Mouse (Mus musculus): Measurements from ENCODE around the gene Recql. TPM values are rescaled to one million over a fixed set of nuclear protein-coding genes. Genes with fewer than 3 reads are reported as not detected.
"Not testable (repeated sequence)": the region's sequence is repeated elsewhere in the genome, so short reads cannot be mapped to it uniquely, and the experiment has no call there.

Recql gene
- polyA plus RNA-seq, 1 experiment from 2014 or later, result 44.7 TPM

DNA sequence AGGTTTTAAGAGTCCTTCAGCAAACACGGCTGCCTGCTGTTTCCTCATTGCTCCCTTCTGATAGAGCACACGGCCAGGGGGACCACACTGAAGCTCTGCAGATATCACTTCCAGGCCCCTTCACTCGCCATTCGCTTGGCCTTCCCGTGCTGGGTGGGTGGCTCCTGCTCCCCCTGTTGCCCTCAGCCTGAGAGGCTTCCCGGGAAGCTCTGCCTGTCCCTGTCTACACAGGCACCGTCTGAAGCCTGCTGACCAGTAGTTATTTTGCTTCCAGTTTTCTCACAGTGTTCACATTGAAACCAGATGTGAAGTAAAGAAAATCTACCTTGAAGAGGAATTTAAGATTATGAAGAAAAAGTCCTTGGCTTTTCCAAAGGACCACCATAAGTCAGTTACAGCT lies 29.8 kb downstream of the Recql start:
- H3K27ac ChIP-seq (ENCODE audit: low read depth, low read length), result no peak overlapping the region
- no peaks in the 10 kb centered on the region for H3K4me1 ChIP-seq (replicated peaks; ENCODE audit: control insufficient read depth, insufficient read depth, low read length)
- no peak overlapping the region for H3K4me2 ChIP-seq (ENCODE audit: low read depth, low read length, severe bottlenecking)
- ATAC-seq (replicated peaks; ENCODE audit: low FRiP score) (no peak), DNase-seq (ENCODE audit: low spot score) (no peak)
- H3K4me3 ChIP-seq (ENCODE audit: low read depth, low read length), result no peak overlapping the region
- WGBS, result 76% methylated on average over 7 of the region's 7 CpGs
- H3K9ac ChIP-seq (ENCODE audit: low read length), result no peak overlapping the region
- H3K27me3 ChIP-seq (ENCODE audit: control insufficient read depth, insufficient read depth, low read length), result no peaks in the 10 kb centered on the region
- no peaks in the 10 kb centered on the region; the same call in 1 of the 2 replicates for H3K36me3 ChIP-seq (ENCODE audit: control insufficient read depth, insufficient read depth, low read length)
- no peaks in the 10 kb centered on the region for H3K9me3 ChIP-seq (ENCODE audit: control insufficient read depth, low read length)

DNA sequence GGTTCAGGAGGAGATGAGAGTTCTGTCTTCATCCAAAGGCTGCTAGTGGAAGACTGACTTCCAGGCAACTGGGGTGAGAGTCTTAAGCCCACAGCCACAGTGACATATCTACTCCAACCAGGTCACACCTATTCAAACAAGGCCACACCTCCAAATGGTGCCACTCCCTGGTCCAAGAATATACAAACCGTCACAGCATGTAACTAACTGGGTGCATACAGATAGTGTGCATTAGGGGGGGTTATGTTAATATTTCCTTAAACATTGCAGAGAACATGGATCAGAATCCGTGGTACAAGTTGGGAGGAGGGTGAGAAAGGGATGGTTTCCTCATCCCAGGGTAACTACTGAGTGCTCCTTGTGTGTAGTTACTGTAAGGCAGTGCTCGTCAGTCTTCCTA lies 34.8 kb downstream of the Recql start:
- 90% methylated on average over 3 of the region's 3 CpGs for WGBS

DNA sequence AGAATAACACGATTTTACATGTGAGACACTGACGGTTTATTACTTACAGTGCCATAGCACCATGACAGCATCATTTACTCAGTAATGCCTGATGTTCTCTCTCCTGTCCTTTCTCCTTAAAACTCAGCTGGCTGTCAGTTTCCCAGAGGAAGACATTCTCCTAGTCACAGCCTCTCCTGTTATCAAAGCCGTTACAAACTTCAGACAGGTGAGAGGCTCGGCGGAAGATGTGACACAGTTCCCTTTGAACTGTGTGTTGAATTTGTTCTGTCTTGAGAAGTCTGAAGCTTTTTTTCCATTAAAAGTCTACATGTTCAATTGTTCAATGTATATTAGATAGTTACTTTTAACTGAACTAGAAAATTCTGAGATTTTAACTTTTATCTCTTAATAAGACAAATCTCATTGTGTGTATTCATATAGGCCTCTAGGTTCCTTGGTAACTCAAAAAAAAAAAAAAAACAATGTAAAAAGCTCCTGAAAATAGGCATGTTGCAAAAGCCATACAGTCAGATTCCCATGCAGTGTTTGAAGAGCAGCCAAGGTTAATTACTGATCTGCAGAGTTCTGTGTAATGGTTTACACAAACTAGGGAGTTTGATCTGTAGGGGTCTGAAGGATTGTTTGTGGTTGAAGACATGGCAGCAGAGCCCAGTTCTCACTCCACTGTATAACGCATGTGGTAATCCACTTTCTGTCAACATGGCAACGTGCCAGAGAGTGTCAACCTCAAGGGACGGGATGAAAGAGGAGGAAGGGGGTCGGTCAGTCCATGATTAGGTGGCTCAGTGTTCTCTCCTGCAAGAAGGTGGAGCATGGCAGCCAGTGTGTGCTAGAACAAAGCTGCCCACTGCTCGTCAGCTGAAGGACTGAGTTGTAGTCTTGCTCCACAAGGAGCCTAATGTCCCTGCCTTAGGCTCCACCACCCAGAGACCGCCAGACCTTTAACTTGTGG lies 39.2 kb downstream of the Recql start:
- Histone ChIP-seq H3K4me1 (replicated peaks; ENCODE audit: control insufficient read depth, insufficient read depth, low read length) (no peaks in the 10 kb centered on the region), H3K4me3 (ENCODE audit: low read depth, low read length) (no peak overlapping the region), H3K27me3 (ENCODE audit: control insufficient read depth, insufficient read depth, low read length) (no peaks in the 10 kb centered on the region), H3K9ac (ENCODE audit: low read length) (no peak overlapping the region), H3K27ac (ENCODE audit: low read depth, low read length) (no peak overlapping the region), H3K9me3 (ENCODE audit: control insufficient read depth, low read length) (no peaks in the 10 kb centered on the region), H3K4me2 (ENCODE audit: low read depth, low read length, severe bottlenecking) (no peak overlapping the region), H3K36me3 (ENCODE audit: control insufficient read depth, insufficient read depth, low read length) (no peaks in the 10 kb centered on the region)
- 86% methylated on average over 11 of the region's 11 CpGs for WGBS
- ATAC-seq (replicated peaks; ENCODE audit: low FRiP score) (no peak), DNase-seq (ENCODE audit: low spot score) (no peak)

More for the DNA sequence above, 34.8 kb downstream of the Recql start:
- not testable (repeated sequence) for H3K9me3 ChIP-seq (ENCODE audit: control insufficient read depth, low read length); H3K9ac ChIP-seq (ENCODE audit: low read length); H3K4me1 ChIP-seq (replicated peaks; ENCODE audit: control insufficient read depth, insufficient read depth, low read length); H3K4me3 ChIP-seq (ENCODE audit: low read depth, low read length); DNase-seq (ENCODE audit: low spot score); H3K27ac ChIP-seq (ENCODE audit: low read depth, low read length); ATAC-seq (replicated peaks; ENCODE audit: low FRiP score); H3K27me3 ChIP-seq (ENCODE audit: control insufficient read depth, insufficient read depth, low read length); H3K4me2 ChIP-seq (ENCODE audit: low read depth, low read length, severe bottlenecking); H3K36me3 ChIP-seq (ENCODE audit: control insufficient read depth, insufficient read depth, low read length)

DNA sequence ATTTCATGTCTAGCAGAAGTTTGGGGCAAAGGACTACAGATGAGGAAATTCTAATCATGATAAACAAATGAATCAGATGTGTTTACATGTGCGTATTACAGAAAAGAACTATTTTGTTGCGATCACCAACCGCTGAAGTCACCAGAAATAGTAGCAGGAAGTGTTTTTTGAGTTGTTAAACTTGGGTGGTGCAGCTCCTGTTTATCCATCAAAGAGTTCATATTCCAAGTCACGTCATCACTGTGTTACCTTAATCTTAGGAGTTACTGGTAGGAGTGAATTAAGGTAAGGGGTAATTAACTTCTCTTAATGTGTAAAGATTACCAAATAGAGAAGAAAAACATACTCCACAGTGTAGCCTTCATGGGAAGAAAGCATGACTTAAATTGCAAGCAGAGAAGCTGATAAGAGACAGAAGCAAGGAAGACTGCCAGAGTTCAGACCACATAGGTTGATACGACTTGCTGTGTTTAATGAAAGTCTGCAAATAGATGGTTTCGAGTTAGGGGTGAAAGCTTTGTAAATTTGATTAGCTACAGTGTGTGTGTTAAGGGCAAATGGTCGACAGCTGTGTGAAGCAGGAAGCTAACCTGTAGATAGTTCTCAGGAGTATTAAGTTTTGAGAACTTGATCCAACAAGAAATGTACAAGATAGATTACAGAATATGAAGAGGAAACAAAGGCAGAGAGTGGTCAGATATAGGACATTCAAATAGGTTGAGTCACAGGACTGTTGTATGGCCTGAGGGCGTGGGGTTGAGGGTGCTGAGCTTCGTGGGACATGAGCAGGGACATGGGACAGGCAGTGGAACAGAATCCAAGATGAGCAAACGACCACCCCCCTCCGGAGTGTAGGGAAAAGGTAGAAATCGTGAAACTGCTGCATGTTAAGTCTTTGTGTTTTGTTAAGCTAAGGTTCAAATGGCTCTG lies 40.4 kb downstream of the Recql start:
- peak overlapping the region; percentile 51 for H3K4me2 ChIP-seq (ENCODE audit: low read depth, low read length, severe bottlenecking)
- H3K36me3 ChIP-seq (ENCODE audit: control insufficient read depth, insufficient read depth, low read length), result no peaks in the 10 kb centered on the region
- no peak overlapping the region for H3K27ac ChIP-seq (ENCODE audit: low read depth, low read length)
- no peak for DNase-seq (ENCODE audit: low spot score)
- no peaks in the 10 kb centered on the region for H3K9me3 ChIP-seq (ENCODE audit: control insufficient read depth, low read length)
- H3K9ac ChIP-seq (ENCODE audit: low read length), result peak overlapping the region; percentile 64
- H3K4me3 ChIP-seq (ENCODE audit: low read depth, low read length), result peak overlapping the region; percentile 70
- whole genome bisulfite sequencing, result 60% methylated on average over 12 of the region's 12 CpGs
- no peak for ATAC-seq (replicated peaks; ENCODE audit: low FRiP score)
- no peaks in the 10 kb centered on the region for H3K27me3 ChIP-seq (ENCODE audit: control insufficient read depth, insufficient read depth, low read length)
- H3K4me1 ChIP-seq (replicated peaks; ENCODE audit: control insufficient read depth, insufficient read depth, low read length), result no peaks in the 10 kb centered on the region

DNA sequence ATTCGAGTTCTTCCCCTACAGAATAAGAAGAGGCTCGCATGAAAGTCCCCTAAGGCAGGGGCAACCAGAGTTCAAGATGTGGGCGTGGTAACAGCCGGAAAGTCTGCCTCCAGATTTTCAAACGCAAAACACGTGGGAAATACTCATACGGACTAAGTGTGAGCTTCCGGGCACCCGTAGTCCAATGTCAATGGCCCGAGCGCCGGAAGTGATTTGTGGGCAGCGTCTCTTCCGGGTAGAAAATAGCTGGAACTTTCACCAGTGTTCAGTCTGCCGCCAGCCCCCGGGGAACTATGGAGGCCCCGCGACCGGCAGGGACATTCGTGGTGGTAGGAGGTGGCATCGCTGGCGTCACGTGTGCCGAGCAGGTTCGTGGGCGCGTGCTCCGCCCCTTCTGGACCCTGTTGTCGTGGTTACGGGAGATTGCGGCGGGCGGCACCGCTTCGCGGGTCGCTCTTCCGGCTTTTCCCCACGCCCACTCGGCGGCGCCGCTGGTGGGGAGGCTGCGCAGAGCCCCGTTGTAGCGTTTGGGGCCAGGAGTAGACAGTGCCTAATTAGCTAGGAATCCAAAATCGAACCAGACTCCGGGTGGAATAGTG lies 41.3 kb downstream of the Recql start, which contains the start of gene Pyroxd1:
Gene Pyroxd1 (plus strand): TSS at position 215 of the 599 bp plus-strand sequence.
- Histone ChIP-seq H3K9ac (ENCODE audit: low read length) (peak within 1 kb of the TSS; percentile 64), H3K4me3 (ENCODE audit: low read depth, low read length) (peak within 1 kb of the TSS; percentile 70), H3K36me3 (ENCODE audit: control insufficient read depth, insufficient read depth, low read length) (no peaks in the 10 kb centered on the region), H3K4me2 (ENCODE audit: low read depth, low read length, severe bottlenecking) (peak within 1 kb of the TSS; percentile 51), H3K4me1 (replicated peaks; ENCODE audit: control insufficient read depth, insufficient read depth, low read length) (no peaks in the 10 kb centered on the region), H3K9me3 (ENCODE audit: control insufficient read depth, low read length) (no peaks in the 10 kb centered on the region), H3K27me3 (ENCODE audit: control insufficient read depth, insufficient read depth, low read length) (no peaks in the 10 kb centered on the region), H3K27ac (ENCODE audit: low read depth, low read length) (peak within 1 kb of the TSS; percentile 72)
- DNase-seq (ENCODE audit: low spot score) (peak; percentile 91), ATAC-seq (replicated peaks; ENCODE audit: low FRiP score) (peak; percentile 95)
- 1% methylated on average over 48 of the region's 48 CpGs for WGBS

DNA sequence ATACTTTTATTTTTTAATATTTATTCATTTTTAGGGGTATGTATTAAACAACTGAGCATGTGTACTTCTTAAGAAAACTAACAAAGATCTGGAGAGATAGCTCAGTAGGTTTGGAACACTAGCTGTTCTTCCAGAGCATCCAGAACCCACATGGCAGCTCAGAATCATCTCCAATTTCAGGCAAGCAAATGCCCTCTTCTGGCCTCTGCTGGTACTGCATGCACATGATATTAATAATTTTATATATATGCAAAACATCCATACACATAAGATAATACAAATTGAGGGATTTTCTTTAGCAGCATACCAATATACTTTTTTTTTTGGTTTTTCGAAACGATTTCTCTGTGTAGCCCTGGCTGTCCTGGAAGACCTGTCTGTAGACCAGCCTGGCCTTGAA lies 43.3 kb downstream of the Recql start:
- H3K9me3 ChIP-seq (ENCODE audit: control insufficient read depth, low read length), result no peaks in the 10 kb centered on the region
- H3K27ac ChIP-seq (ENCODE audit: low read depth, low read length), result no peak overlapping the region
- 80% methylated on average over 2 of the region's 2 CpGs for whole genome bisulfite sequencing
- no peaks in the 10 kb centered on the region for H3K27me3 ChIP-seq (ENCODE audit: control insufficient read depth, insufficient read depth, low read length)
- H3K9ac ChIP-seq (ENCODE audit: low read length), result no peak overlapping the region
- no peak overlapping the region for H3K4me2 ChIP-seq (ENCODE audit: low read depth, low read length, severe bottlenecking)
- H3K4me1 ChIP-seq (replicated peaks; ENCODE audit: control insufficient read depth, insufficient read depth, low read length), result no peaks in the 10 kb centered on the region
- ATAC-seq (replicated peaks; ENCODE audit: low FRiP score) (no peak), DNase-seq (ENCODE audit: low spot score) (peak; percentile 72)
- H3K36me3 ChIP-seq (ENCODE audit: control insufficient read depth, insufficient read depth, low read length), result no peaks in the 10 kb centered on the region
- no peak overlapping the region for H3K4me3 ChIP-seq (ENCODE audit: low read depth, low read length)

DNA sequence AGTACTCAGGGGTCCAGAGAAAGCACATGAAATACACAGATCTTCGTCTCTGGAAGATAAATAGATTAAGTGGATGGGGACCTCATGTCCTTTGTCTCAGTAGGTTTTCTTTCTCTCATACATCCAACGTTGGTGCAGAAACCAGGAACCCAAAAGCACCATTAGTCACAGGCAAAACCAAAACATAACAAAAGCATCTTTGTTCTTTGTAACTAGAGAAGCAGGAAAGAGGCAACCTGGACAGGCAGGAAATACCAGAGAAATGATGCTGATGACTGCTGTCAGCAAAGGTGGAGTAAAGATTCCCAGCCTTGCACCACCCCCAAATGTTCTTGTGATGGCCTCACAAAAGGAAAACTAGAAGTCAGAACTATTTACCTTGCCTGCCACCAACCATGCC lies 47.3 kb downstream of the Recql start:
- no peak overlapping the region for H3K27ac ChIP-seq (ENCODE audit: low read depth, low read length)
- H3K27me3 ChIP-seq (ENCODE audit: control insufficient read depth, insufficient read depth, low read length), result no peaks in the 10 kb centered on the region
- no peak overlapping the region for H3K4me3 ChIP-seq (ENCODE audit: low read depth, low read length)
- WGBS, result 56% methylated on average over 2 of the region's 2 CpGs
- H3K36me3 ChIP-seq (ENCODE audit: control insufficient read depth, insufficient read depth, low read length), result no peaks in the 10 kb centered on the region
- no peaks in the 10 kb centered on the region for H3K4me1 ChIP-seq (replicated peaks; ENCODE audit: control insufficient read depth, insufficient read depth, low read length)
- H3K9ac ChIP-seq (ENCODE audit: low read length), result no peak overlapping the region
- DNase-seq (ENCODE audit: low spot score), result no peak
- ATAC-seq (replicated peaks; ENCODE audit: low FRiP score), result no peak
- no peak overlapping the region for H3K4me2 ChIP-seq (ENCODE audit: low read depth, low read length, severe bottlenecking)
- no peaks in the 10 kb centered on the region for H3K9me3 ChIP-seq (ENCODE audit: control insufficient read depth, low read length)

DNA sequence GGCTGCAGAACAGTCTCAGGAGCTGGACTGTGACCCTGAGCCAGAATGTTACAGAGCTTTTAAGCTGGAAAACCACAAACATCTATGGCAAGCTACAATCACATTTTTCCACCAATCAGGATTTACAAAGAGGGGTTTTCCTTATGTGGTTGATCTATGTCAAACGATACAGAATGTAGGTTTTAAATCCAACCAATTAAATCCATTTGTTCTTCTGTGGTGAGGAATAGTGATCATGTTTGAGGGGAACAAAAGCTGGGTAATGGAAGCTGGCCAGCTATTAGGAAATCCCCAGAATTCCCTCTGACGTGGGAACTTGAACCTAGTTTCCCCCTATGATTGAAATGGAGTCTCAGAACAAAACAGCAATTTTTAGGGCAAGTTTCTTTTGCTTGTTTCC lies 47.9 kb downstream of the Recql start:
- DNase-seq (ENCODE audit: low spot score) (no peak), ATAC-seq (replicated peaks; ENCODE audit: low FRiP score) (no peak)
- no peaks in the 10 kb centered on the region for H3K4me1 ChIP-seq (replicated peaks; ENCODE audit: control insufficient read depth, insufficient read depth, low read length)
- no peak overlapping the region for H3K27ac ChIP-seq (ENCODE audit: low read depth, low read length)
- H3K4me2 ChIP-seq (ENCODE audit: low read depth, low read length, severe bottlenecking), result no peak overlapping the region
- no peaks in the 10 kb centered on the region for H3K27me3 ChIP-seq (ENCODE audit: control insufficient read depth, insufficient read depth, low read length)
- H3K36me3 ChIP-seq (ENCODE audit: control insufficient read depth, insufficient read depth, low read length), result no peaks in the 10 kb centered on the region
- no peak overlapping the region for H3K4me3 ChIP-seq (ENCODE audit: low read depth, low read length)
- no peaks in the 10 kb centered on the region for H3K9me3 ChIP-seq (ENCODE audit: control insufficient read depth, low read length)
- no peak overlapping the region for H3K9ac ChIP-seq (ENCODE audit: low read length)
- WGBS, result 74% methylated on average over 2 of the region's 2 CpGs
